ENCODE assay signal across 13 mouse cellular contexts in the genomic region with DNA sequence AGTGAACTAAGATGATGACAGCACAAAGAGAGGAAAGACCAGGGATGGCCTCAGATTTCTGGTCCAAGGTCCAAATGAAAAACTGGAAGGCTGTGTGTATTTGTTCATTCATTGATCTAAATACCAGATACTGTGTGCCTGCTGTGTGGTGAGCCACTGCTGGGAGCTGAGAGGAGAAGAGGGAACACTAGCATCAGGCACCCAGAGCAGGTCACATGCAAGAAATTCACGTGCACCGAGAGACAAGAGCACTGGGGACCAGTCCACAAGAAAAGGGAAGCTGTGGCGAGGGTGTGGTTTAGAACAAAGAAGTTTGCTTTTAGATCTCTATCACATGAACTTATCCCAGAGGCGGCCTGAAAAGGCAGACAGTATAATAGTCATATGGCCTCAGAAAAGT. TPM values are rescaled to one million over a fixed set of nuclear protein-coding genes. Genes with fewer than 3 reads are reported as not detected.
DNase-seq lines count a peak whose midpoint lies in the region; ATAC-seq and TF ChIP-seq lines count a peak whose summit lies in the region.
"Had no signal": no experiment of that assay in that cellular context is flagged by ENCODE, and none has a peak within 500 bp of the region (broad histone marks: within the 10 kb centered on the region; RNA-seq: fewer than 3 reads in every experiment).

No protein-coding gene starts in this region.

- ATAC-seq in granulocyte monocyte progenitor cell, adult 5-6 weeks (replicated peaks; ENCODE audit: poor library complexity, severe bottlenecking): peak; percentile 84
- ATAC-seq in megakaryocyte progenitor cell, adult 5-6 weeks (replicated peaks; ENCODE audit: poor library complexity): peak; percentile 83
- no peak for ATAC-seq in hindbrain, embryonic 11.5 days (ENCODE audit: low FRiP score)
- ATAC-seq: forebrain, embryonic 13.5 days; Patski had no signal

- no peak for TF ChIP-seq EP300 in CH12.LX (IDR thresholded peaks at IDR 0.05; ENCODE audit: low read length)

- 76% methylated on average over 4 of the region's 4 CpGs for WGBS in hindbrain, embryonic 11.5 days

- peaks cover 7 to 32% of the 10 kb centered on the region in 2 experiments for H3K4me1 ChIP-seq in CH12.LX (ENCODE audit: control insufficient read depth in 1 of 2, insufficient read depth in 2 of 2)
- H3K4me1 ChIP-seq in hindbrain, embryonic 11.5 days (replicated peaks; ENCODE audit: control insufficient read depth, insufficient read depth, low read length): no peaks in the 10 kb centered on the region
- H3K4me1 ChIP-seq: heart, embryonic 15.5 days had no signal

- dilution Hi-C loops in CH12.LX (cut with MboI; ENCODE audit: extremely low pct_ligation_motif_present, extremely low pct_unique_long_range_greater_than_20kb, low sequenced_read_pairs): no loop called here

- in situ Hi-C loops in CH12.LX (cut with MboI; ENCODE audit: low pct_ligation_motif_present, low pct_unique_long_range_greater_than_20kb, low sequenced_read_pairs): no loop called here

- no peak for TF ChIP-seq CTCF in CH12.LX (conservative IDR thresholded peaks at IDR 0.05 in 1 of 2, IDR thresholded peaks at IDR 0.05 in 1 of 2; ENCODE audit: low read depth in 2 of 2, low read length in 2 of 2)

- no peaks in the 10 kb centered on the region for H3K9me3 ChIP-seq in CH12.LX (replicated peaks; ENCODE audit: low read length)
- no peaks in the 10 kb centered on the region for H3K9me3 ChIP-seq in hindbrain, embryonic 11.5 days (ENCODE audit: control insufficient read depth, low read length)
- H3K9me3 ChIP-seq: forebrain, embryonic 13.5 days; heart, embryonic 15.5 days; lung, embryonic 15.5 days had no signal

- DNase-seq in heart, adult 9 months (ENCODE audit: low spot score in 2 of 2): peak; percentile 28 to 68
- DNase-seq in heart, postnatal 4 days: no peak
- peak; percentile 64 for DNase-seq in CH12.LX (ENCODE audit: extremely low read depth)
- no peak for DNase-seq in hindbrain, embryonic 11.5 days (ENCODE audit: low spot score)
- DNase-seq in ovary, postnatal 10 days (ENCODE audit: low spot score): no peak
- DNase-seq in embryo, embryonic 10 days (ENCODE audit: low spot score): no peak
- DNase-seq: cerebellum, adult 9-10 months had no signal

- H3K36me3 ChIP-seq in CH12.LX (replicated peaks in 1 of 2; ENCODE audit: control insufficient read depth in 1 of 2, insufficient read depth in 1 of 2, low read length in 1 of 2): peaks cover 0 to 18% of the 10 kb centered on the region in 2 experiments
- H3K36me3 ChIP-seq in hindbrain, embryonic 11.5 days (ENCODE audit: control insufficient read depth, insufficient read depth, low read length): no peaks in the 10 kb centered on the region
- H3K36me3 ChIP-seq: heart, embryonic 15.5 days had no signal

- no peak overlapping the region for H3K27ac ChIP-seq in CH12.LX (ENCODE audit: insufficient read depth, low read depth)
- H3K27ac ChIP-seq in hindbrain, embryonic 11.5 days (ENCODE audit: low read depth, low read length): no peak overlapping the region
- H3K27ac ChIP-seq: forebrain, embryonic 13.5 days; heart, embryonic 15.5 days; lung, embryonic 15.5 days had no signal

- H3K27me3 ChIP-seq in CH12.LX (replicated peaks): no peaks in the 10 kb centered on the region
- no peaks in the 10 kb centered on the region for H3K27me3 ChIP-seq in hindbrain, embryonic 11.5 days (ENCODE audit: control insufficient read depth, insufficient read depth, low read length)
- H3K27me3 ChIP-seq: forebrain, embryonic 13.5 days; heart, embryonic 15.5 days; lung, embryonic 15.5 days; Patski had no signal

- H3K4me3 ChIP-seq in CH12.LX (replicated peaks in 1 of 3; ENCODE audit: low read depth in 2 of 3, low read length in 2 of 3, poor library complexity in 1 of 3): no peak overlapping the region
- H3K4me3 ChIP-seq in hindbrain, embryonic 11.5 days (ENCODE audit: low read depth, low read length): no peak overlapping the region
- H3K4me3 ChIP-seq: forebrain, embryonic 13.5 days; heart, embryonic 15.5 days; lung, embryonic 15.5 days had no signal

- TF ChIP-seq POLR2A in CH12.LX (IDR thresholded peaks at IDR 0.05; ENCODE audit: low read depth, low read length): no peak

- H3K79me2 ChIP-seq in CH12.LX (replicated peaks; ENCODE audit: control insufficient read depth, extremely low read depth, insufficient read depth, poor library complexity, severe bottlenecking): no peaks in the 10 kb centered on the region

- no peak for TF ChIP-seq RAD21 in CH12.LX (IDR thresholded peaks at IDR 0.05; ENCODE audit: low read depth, low read length)

- H3K9ac ChIP-seq in CH12.LX (ENCODE audit: insufficient read depth, low read depth): no peak overlapping the region
- H3K9ac ChIP-seq in hindbrain, embryonic 11.5 days (ENCODE audit: low read depth, low read length): no peak overlapping the region
- H3K9ac ChIP-seq: forebrain, embryonic 13.5 days; heart, embryonic 15.5 days; lung, embryonic 15.5 days had no signal

- H3K4me2 ChIP-seq in CH12.LX (ENCODE audit: insufficient read depth, low read depth, poor library complexity, severe bottlenecking): no peak overlapping the region
- H3K4me2 ChIP-seq in hindbrain, embryonic 11.5 days (replicated peaks; ENCODE audit: low read depth, low read length): no peak overlapping the region
- H3K4me2 ChIP-seq: forebrain, embryonic 13.5 days; heart, embryonic 15.5 days; lung, embryonic 15.5 days had no signal

TF ChIP-seq in CH12.LX, 34 proteins besides CTCF, POLR2A, EP300 and RAD21:
- TF ChIP-seq POLR2AphosphoS2 (IDR thresholded peaks at IDR 0.05; ENCODE audit: low read depth, low read length) (no peak), MXI1 (IDR thresholded peaks at IDR 0.05; ENCODE audit: low read depth, low read length) (no peak), ETS1 (conservative IDR thresholded peaks at IDR 0.05; ENCODE audit: low read depth, low read length) (peak; percentile 13; the same call in 1 of the 2 replicates), BHLHE40 (IDR thresholded peaks at IDR 0.05; ENCODE audit: low read depth, low read length) (peak; percentile 96), JUN (IDR thresholded peaks at IDR 0.05; ENCODE audit: insufficient read depth, low read depth, low read length) (no peak), SMC3 (IDR thresholded peaks at IDR 0.05; ENCODE audit: low read depth, low read length) (no peak), GABPA (IDR thresholded peaks at IDR 0.05; ENCODE audit: insufficient replicate concordance, low read depth, low read length) (no peak), USF1 (IDR thresholded peaks at IDR 0.05; ENCODE audit: low read depth, low read length) (no peak)

RNA-seq across cellular contexts. Expression of gene Rell1, which starts 30.1 kb away (rescaled TPM):
- 10 to 100 TPM; 18.9 to 20.1 TPM for total RNA-seq in heart, postnatal 4 days (2021)
- total RNA-seq in CH12.LX (2012; rRNA removed): 1.0 and 1.5 TPM in 2 replicates
- total RNA-seq in CH12.LX (2014; rRNA removed): 1.4 TPM in 2 replicates
- polyA plus RNA-seq in CH12.LX (2012; ENCODE audit: insufficient read length, low read depth): 1.6 and 1.8 TPM in 2 replicates
- 7.3 and 16.2 TPM in 2 replicates for total RNA-seq in granulocyte monocyte progenitor cell, adult 5-6 weeks (2014; fragmentation: Nextera tagmentation)
- total RNA-seq in granulocyte monocyte progenitor cell, adult 5-6 weeks (2017): 9.3 and 12.1 TPM in 2 replicates
- 9.8 and 11.0 TPM in 2 replicates for total RNA-seq in megakaryocyte progenitor cell, adult 5-6 weeks (2015)
- total RNA-seq in megakaryocyte progenitor cell, adult 5-6 weeks (2017): 10.5 and 11.8 TPM in 2 replicates
- polyA plus RNA-seq in hindbrain, embryonic 11.5 days (2014; fragmentation: Nextera tagmentation; extraction: Ambion mirVana): 10.2 and 10.8 TPM in 2 replicates

Comparison
In these comparisons a context has a peak if more than half of its experiments do, and no peak if none do; other contexts are left out.
1. DNase-seq: peak in heart, adult 9 months (2 of 2) and CH12.LX (single experiment); none in heart, postnatal 4 days (single experiment), hindbrain, embryonic 11.5 days (single experiment), ovary, postnatal 10 days (single experiment) and embryo, embryonic 10 days (single experiment).